Mouse (Mus musculus) neutrophil, adult 5-6 weeks (primary cell): Measurements from ENCODE around the gene Hoxd9. TPM values are rescaled to one million over a fixed set of nuclear protein-coding genes. Genes with fewer than 3 reads are reported as not detected.

Experiments used
- ATAC-seq: fragments of 151-379, 151-347 bp; 2 replicates; pipeline ENCODE4 v1.8.0; 2017; ENCODE audit warnings: mild to moderate bottlenecking, moderate TSS enrichment; ENCODE audit not compliant: insufficient number of reproducible peaks, poor library complexity, low FRiP score, severe bottlenecking; ENCODE audit errors: extremely low read depth
- total RNA-seq: library from RNA; stranded (forward); fragments of 200-1000 nt; gene quantifications from 2 replicates; pipeline ENCODE4 v1.2.3, GENCODE M21; 2017

The Hoxd9 gene
- total RNA-seq, 1 experiment from 2014 or later, result not detected

DNA sequence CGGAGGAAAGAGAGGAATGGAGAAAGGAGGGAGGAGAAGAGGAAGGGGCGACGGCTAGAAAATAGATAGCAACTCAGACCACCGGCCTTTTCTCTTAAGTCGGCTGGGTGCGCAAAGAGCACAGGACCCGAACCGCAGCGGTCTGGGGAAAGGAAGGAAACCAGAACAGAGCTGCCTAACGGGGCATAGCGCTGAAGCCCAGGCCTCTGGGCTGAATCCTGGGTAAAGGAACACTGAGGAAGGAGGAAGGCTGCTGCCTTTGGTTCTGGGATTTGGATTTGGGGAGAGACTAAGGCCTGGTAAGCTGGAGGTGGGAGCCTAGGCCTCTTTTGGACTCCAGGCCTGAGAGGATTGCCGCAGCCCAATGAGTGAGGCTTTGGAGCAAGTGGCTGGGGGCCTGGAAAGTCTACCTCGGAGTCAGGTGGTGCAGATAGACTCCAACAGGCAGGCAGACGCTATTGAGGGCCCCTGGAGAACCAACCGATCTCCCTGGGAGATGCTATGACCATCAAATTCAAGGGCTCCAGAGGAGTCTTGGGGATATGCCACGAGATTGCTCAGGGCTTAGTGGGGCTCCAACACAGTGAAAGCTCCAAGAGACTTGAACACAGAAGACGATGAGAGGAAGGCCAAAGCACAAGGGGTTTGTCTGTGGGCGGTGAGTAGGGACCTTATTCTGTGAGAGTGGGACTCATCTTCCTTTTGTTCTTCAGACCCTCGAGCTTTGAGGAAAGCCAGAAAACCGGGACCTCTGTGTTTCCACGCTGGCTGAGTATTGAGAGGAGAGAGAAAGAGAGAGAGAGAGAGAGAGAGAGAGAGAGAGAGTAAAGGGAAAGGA is 16.7 kb upstream of the Hoxd9 start:
- no peak for ATAC-seq

DNA sequence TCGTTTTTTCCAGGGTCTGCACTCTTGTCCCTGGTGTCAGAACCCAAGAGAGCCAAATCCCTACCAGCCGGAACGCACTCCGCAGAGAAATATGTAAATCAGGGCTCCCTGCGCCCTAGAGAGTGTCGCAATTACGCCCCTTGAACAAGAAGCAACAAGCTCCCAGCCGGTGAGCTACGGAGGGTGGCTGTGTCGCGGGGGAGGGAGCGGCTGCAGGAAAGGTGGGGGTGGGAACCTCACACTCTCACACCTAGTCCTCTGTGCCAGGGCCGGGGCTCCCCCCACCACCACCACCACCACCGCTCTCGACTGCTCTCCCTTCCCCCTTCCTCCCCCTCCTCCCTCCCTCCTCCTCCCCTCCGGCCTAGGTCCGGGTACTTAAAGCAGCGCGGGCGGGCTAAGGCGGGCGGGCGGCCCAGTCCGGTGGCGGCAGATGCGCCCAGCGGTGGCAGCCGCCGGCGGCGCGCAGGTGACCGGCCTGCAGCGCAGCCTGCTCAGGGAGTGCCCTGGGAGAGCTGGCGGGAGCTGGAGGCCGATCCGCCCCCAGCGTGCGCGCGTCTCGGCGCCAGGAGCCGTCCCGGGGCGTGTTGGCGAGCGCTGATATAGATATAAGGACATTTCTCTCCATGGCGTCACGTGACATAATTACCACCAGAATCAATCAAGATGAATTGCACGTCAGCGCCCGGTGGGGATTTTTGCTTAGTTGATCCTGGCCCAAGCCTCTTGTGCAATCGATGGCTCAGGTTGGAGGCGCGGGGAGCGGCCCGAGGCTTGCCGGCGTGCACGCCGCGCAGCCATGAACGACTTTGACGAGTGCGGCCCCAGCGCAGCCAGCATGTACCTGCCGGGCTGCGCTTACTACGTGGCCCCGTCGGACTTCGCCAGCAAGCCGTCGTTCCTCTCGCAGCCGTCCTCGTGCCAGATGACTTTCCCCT is 15.7 kb upstream of the Hoxd9 start:
- no peak for ATAC-seq

- no peak for ATAC-seq
These were observed 14.7 kb upstream of the Hoxd9 start for GRCm38 (mm10) chr2:74682796-74683195.

DNA sequence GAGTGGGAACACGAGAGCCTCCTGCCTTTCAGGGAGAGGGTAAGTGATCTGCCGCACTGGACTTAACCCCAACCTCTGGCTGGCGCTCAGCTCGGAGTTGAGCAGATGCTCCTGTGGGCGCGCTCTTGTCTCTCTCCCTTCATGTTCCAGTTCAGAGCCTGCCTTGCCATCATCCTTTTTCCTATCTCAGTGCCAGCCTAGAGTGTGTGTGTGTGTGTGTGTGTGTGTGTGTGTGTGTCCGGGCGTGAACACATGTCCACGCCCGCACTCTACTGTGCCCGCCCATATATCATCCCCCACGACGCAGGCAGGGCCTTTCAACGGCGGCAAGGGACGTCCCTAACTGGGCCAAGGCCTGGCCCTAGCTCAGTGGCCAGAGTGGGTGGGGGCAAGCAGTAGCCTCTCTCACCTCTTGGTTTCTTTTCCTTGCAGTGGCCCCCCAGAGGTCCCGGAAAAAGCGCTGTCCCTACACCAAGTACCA is 14.0 kb upstream of the Hoxd9 start:
- ATAC-seq, result no peak

DNA sequence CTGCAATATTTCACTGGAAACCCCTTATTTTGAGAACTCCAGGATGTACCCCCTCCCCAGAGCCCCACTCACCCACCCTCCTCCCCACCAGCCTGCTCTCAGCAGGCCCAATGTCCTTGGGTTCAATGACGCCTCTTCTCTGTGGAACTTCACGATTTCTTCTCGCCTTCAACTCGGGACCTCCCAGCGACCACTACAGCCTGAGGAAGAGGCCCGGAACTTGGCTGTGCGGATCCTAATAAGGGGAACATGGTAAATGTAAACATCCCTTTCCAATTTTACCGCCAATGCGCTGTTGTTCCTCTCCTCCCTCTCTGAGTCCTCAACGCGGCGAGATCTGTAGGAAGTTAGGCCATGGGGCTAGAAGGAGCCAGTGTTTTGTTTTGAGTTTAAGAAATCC is 13.4 kb upstream of the Hoxd9 start:
- ATAC-seq, result no peak

GRCm38 (mm10) chr2:74685059-74685603 is 12.4 kb upstream of the Hoxd9 start:
- ATAC-seq, result no peak

- ATAC-seq, result no peak
These were observed 11.1 kb upstream of the Hoxd9 start for GRCm38 (mm10) chr2:74686301-74686987.

GRCm38 (mm10) chr2:74686988-74687697 is 10.4 kb upstream of the Hoxd9 start:
- no peak for ATAC-seq

DNA sequence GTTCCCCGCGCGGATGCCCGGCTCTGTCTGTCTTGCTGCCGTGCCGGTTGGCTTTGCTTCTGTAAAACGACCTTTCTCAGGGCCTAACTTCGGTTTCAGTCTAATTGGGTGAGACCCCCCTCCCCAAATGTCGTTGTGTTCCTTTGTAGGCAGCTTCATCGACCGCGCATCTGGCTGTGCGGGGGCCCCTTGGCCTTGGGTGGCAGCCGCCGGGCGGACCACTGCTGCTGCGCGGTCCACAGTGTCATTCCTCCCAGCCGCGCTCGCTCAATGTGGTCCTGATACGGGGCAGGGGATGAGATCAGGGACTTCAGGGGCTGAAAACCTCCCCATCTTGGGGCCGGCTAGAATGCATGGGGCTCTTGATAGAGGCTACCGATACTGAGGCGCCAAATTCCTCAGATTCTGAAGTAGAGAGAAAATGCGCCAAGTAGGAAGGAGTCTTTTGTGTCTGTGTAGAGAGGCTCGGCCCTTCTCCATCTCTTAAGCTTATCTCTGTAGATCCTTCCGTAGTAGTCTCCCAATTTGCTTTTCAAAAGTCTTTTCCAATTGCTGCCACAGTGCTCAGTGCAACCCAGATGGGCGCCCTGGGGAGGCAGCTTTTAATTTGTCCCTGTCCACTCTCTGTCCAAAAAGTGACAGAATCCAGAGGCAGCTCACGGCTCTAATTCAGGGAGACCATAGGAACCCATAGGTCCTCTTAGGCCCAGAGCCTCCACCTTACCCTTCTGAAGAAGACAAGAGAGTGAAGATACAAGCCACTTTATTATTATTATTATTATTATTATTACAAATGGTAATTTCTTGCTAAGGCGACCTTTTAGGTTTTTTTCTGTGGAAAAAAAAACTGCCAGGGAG is 9.6 kb upstream of the Hoxd9 start:
- no peak for ATAC-seq

GRCm38 (mm10) chr2:74688795-74689573 is 8.5 kb upstream of the Hoxd9 start:
- ATAC-seq, result no peak

DNA sequence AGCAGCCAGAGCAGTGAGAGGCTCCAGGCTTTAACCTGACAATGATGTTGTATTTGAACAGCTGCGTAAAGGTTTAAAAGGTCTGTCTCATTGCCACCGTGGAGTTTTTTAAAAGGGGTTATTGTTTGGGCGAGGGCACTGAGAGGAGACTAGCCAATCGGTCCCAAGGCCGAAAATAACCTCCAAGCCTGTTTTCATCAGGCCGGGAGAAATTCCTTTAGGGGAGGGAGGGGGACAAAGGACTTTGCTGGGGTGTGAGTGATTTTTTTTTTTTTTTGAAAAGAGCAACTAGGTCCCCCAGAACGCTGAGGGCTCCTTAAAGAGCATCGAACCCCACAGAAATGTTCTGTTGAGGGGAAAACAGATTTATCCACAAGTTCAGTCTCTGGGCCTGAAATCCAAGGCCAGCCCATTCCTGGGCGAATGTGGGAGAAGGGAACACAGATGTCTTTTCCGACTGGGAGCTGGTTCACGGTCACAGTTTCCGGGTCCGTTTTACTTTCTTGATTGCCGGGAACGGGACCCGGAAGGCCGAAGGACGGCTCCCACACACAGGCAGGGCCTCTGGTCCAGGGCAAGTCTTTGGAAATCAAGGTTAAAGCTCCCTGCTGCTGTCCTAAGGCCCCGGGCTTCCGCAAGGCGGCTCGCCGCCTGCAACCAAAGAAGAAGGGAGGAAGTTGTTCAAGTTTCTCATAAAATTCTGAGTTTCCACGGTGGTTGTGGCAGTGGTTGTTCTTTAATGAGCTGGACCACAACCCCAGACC is 7.8 kb upstream of the Hoxd9 start:
- ATAC-seq, result no peak

GRCm38 (mm10) chr2:74690338-74690716 is 7.2 kb upstream of the Hoxd9 start:
- ATAC-seq, result no peak

DNA sequence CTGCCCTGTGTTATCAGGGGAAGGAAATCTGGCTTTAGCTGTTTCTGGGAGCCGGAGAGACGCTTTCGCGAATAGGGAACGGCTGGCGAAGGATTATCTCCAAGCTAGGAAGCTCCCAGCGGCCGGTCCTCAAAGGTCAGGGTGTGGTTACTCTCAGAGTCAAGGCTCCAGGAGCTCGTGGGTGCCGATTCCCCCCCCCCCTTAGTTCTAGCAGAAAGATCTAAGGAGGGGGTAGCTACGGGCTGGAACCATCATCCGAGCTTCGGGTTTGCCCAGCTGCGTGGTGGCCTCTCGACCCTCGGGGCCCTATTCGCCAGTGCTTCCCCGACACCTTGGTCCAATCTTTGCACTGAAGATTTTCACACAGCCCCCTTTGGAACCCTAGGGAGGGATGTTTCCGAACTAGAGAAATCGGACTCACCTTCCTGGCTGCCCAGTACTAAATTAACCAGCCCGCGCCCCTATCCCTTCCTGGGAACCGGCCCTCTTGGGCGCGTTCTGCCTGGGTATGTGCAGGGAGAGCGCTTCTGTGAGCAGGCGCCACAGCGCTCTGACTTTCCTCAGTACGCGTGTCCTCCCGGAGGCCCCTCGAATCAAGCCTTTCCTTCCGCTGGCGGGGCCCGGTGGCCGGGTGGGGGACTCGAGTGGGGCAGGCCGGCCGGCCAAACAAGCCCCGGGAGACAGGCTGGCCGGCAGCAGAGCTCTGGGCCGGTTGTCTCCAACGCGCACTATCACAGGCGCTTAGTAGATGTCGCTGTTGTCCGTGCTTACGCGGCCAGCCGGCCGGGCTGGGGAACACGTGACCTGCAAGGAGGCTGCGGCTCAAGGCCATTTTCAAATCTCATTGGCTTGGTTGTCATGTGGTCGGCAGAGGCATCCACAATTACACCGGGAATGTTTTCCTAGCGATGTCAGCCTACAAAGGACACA is 6.2 kb upstream of the Hoxd9 start, which contains the start of gene Hoxd10:
TSS of gene Hoxd10 (plus strand) at position 903 of the 930 bp plus-strand sequence.
- ATAC-seq, result no peak

GRCm38 (mm10) chr2:74691995-74692807 is 5.3 kb upstream of the Hoxd9 start:
- no peak for ATAC-seq
